Mouse (Mus musculus) cerebellum, adult 11-12 months (tissue): Measurements from ENCODE around the gene Lyve1.
A peak's percentile ranks its signal among the peaks of the same experiment; 100 is the strongest.

Experiments used
- DNase-seq: peaks from one replicate; pipeline ENCODE4 v3.0.0; 2022

Gene Lyve1

DNA sequence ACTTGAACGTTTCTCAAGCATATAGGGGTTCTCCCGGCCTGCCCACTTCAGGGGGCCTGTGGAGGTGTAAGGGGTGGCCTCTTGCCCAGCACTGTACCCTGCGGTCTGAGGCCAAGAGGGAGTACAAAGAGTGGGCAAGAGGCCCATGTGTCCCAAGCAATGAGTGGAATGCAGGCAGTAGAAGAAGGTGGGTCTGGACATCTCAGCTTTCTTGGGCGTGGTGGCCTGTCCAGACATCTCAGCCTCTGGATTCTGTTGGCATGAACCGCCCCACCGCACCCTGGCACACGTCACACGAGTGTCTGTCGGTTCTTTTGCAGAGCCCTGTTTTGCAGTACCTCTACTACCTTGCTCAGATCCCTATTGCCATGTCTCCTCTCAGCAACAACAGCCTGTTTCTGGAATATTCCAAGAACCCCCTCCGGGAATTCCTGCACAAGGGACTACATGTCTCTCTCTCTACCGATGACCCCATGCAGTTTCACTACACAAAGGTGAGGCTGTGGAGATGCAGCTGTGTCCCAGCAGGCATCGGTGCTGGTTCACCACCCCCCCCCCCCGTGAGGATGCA, 55.5 kb downstream of the Lyve1 start:
- DNase-seq = no peak

DNA sequence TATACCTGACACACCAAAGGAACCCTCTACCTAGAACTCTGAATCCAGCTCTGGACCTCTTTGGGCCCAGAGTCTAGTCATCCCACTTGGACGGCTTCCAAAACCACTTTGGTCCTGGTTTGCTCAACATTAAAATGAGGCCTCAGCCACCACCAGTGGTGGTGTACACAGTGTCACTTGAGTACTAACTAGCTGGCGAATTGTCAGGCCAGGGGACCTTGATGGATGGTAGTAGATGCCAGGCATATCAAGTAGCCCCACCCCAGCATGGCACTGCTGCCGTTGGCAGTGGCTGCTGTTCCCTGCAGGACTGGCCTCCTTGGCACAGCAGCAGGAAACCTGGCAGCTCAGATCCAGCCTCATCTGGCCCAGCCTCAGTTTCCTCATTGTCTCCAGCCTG, 58.8 kb downstream of the Lyve1 start:
- DNase-seq = peak; percentile 34

DNA sequence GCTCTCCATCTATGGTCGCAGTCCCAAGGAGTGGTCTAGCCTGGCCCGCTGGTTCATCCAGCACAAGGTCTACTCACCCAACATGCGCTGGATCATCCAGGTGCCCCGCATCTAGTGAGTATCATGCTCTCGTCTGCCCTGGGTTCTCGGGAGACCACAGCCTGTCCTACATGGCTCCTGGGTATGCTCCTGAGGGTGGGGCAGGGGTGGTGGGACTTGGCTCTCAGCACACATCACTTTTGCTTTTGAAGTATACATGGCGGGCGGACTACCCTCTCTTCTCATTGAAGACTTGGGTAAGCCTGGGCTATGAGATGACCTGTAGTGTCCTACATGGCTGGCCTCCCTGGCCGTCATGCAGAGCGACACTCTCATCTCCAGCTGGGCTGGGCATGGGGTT, 59.9 kb downstream of the Lyve1 start:
- no peak for DNase-seq

DNA sequence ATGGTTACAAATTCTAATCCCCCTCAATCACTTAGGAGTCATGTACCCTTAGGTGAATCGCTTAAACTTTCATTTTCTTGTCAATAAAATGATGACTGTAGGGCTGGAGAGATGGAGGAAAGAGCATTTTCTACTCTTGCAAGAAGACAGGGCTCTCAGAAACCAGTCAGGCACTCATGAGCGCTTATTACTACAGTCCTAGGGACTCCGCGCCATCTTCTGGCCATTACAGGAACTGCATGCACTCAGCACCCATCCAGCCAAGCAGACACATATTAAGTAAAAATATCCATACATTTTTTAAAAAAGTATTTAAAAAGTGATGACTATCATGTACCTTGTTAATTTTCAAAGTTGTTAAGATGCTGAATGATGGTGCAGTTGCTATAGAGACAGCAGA, 62.0 kb downstream of the Lyve1 start:
- DNase-seq = peak; percentile 64
